In the genomic region with DNA sequence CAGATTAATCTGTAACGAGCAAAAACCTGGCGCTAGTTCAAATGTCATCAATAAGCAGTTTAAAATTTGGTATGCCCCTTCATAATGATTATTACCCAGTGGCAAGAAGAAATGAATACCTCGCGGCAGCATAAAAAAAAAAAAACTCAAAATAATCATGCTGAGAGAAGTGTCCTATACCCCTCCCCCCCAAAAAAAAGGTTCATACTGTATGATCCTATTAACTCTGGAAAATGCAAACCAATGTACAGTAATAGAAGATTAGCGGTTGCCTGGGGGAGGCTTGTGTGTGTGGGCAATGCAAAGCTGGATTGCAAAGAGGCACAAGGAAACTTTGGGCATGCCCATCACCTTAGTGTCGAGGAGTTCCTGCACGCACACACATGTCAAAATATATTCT, we compare ENCODE assay signal across 8 mouse cellular contexts. TPM values are rescaled to one million over a fixed set of nuclear protein-coding genes. Genes with fewer than 3 reads are reported as not detected.
DNase-seq lines count a peak whose midpoint lies in the region; ATAC-seq lines count a peak whose summit lies in the region.

A gene (plus strand): TSS at position 301 of the 400 bp plus-strand sequence.

- H3K27ac ChIP-seq in embryonic facial prominence, embryonic 13.5 days: no peak within 1 kb of the TSS
- no peak within 1 kb of the TSS for H3K27ac ChIP-seq in intestine, embryonic 16.5 days (ENCODE audit: low read length)
- H3K27ac ChIP-seq in midbrain, embryonic 14.5 days (replicated peaks; ENCODE audit: low read depth, low read length): peak within 1 kb of the TSS; percentile 87

- peak within 1 kb of the TSS; percentile 78 for H3K4me3 ChIP-seq in embryonic facial prominence, embryonic 13.5 days
- H3K4me3 ChIP-seq in intestine, embryonic 16.5 days (ENCODE audit: low read length): peak within 1 kb of the TSS; percentile 67
- peak within 1 kb of the TSS; percentile 46 for H3K4me3 ChIP-seq in midbrain, embryonic 14.5 days (replicated peaks; ENCODE audit: low read depth, low read length)

- 69% methylated on average over 7 of the region's 7 CpGs for WGBS in embryonic facial prominence, embryonic 13.5 days
- 69% methylated on average over 7 of the region's 7 CpGs for WGBS in intestine, embryonic 16.5 days
- 65% methylated on average over 7 of the region's 7 CpGs for WGBS in midbrain, embryonic 14.5 days

- no peaks in the 10 kb centered on the region for H3K9me3 ChIP-seq in embryonic facial prominence, embryonic 13.5 days
- 0 out of 2 replicates have a peak, but pooled peaks cover 4% of the 10 kb centered on the region for H3K9me3 ChIP-seq in intestine, embryonic 16.5 days (ENCODE audit: control insufficient read depth, low read length)
- no peaks in the 10 kb centered on the region for H3K9me3 ChIP-seq in midbrain, embryonic 14.5 days (ENCODE audit: control insufficient read depth, low read length)

- H3K4me2 ChIP-seq in embryonic facial prominence, embryonic 13.5 days: peak within 1 kb of the TSS; percentile 78
- H3K4me2 ChIP-seq in intestine, embryonic 16.5 days (ENCODE audit: low read depth, low read length): peak within 1 kb of the TSS; percentile 95
- peak within 1 kb of the TSS; percentile 62 for H3K4me2 ChIP-seq in midbrain, embryonic 14.5 days (ENCODE audit: low read length)

- peaks cover 43% of the 10 kb centered on the region for H3K27me3 ChIP-seq in embryonic facial prominence, embryonic 13.5 days
- peaks cover 44% of the 10 kb centered on the region for H3K27me3 ChIP-seq in intestine, embryonic 16.5 days (replicated peaks; ENCODE audit: control insufficient read depth, insufficient read depth, low read length)
- peaks cover 13% of the 10 kb centered on the region; the same call in 1 of the 2 replicates for H3K27me3 ChIP-seq in midbrain, embryonic 14.5 days (ENCODE audit: control insufficient read depth, insufficient read depth, low read length)

- no peak for DNase-seq in layer of hippocampus, adult 18-20 months (ENCODE audit: low spot score in 2 of 2)
- no peak for DNase-seq in layer of hippocampus, adult 9-10 months (ENCODE audit: low spot score)
- peak; percentile 43 for DNase-seq in midbrain, embryonic 14.5 days
- DNase-seq in yolk sac, embryonic 10.5 days (ENCODE audit: low spot score): no peak
- DNase-seq in heart, postnatal 25 days (ENCODE audit: low spot score): no peak

- intact Hi-C loops in heart, postnatal 25 days (cut with DNase I): no loop called here

- H3K9ac ChIP-seq in embryonic facial prominence, embryonic 13.5 days: peak within 1 kb of the TSS; percentile 59
- H3K9ac ChIP-seq in intestine, embryonic 16.5 days (ENCODE audit: low read depth, low read length): peak within 1 kb of the TSS; percentile 40; the same call in 1 of the 2 replicates
- peak within 1 kb of the TSS; percentile 91 for H3K9ac ChIP-seq in midbrain, embryonic 14.5 days (replicated peaks; ENCODE audit: low read length)

- ATAC-seq in embryonic facial prominence, embryonic 13.5 days (ENCODE audit: insufficient number of reproducible peaks, insufficient read depth, low FRiP score, low TSS enrichment, low read depth): no peak
- no peak for ATAC-seq in intestine, embryonic 16.5 days
- ATAC-seq in midbrain, embryonic 14.5 days (ENCODE audit: low FRiP score, low TSS enrichment): no peak
- ATAC-seq in erythroblast, adult 5-6 weeks (replicated peaks; ENCODE audit: low FRiP score, poor library complexity, severe bottlenecking): no peak

- no peaks in the 10 kb centered on the region for H3K36me3 ChIP-seq in embryonic facial prominence, embryonic 13.5 days
- no peaks in the 10 kb centered on the region for H3K36me3 ChIP-seq in intestine, embryonic 16.5 days (ENCODE audit: control insufficient read depth, insufficient read depth, low read length)
- no peaks in the 10 kb centered on the region for H3K36me3 ChIP-seq in midbrain, embryonic 14.5 days (ENCODE audit: control insufficient read depth, insufficient read depth, low read length)

- peaks cover 26% of the 10 kb centered on the region for H3K4me1 ChIP-seq in embryonic facial prominence, embryonic 13.5 days
- H3K4me1 ChIP-seq in intestine, embryonic 16.5 days (ENCODE audit: control insufficient read depth, insufficient read depth, low read length): peaks cover 11% of the 10 kb centered on the region
- peaks cover 24% of the 10 kb centered on the region for H3K4me1 ChIP-seq in midbrain, embryonic 14.5 days (ENCODE audit: control insufficient read depth, insufficient read depth, low read length)

RNA-seq across cellular contexts. Expression of the gene that starts here (rescaled TPM):
- 100 to 1,000 TPM; 212 to 229 TPM for total RNA-seq in layer of hippocampus, adult 18-20 months (2021)
- 8.2 and 8.6 TPM in 2 replicates for polyA plus RNA-seq in embryonic facial prominence, embryonic 13.5 days (2015; fragmentation: Nextera tagmentation; extraction: Ambion mirVana)
- polyA plus RNA-seq in intestine, embryonic 16.5 days (2015; fragmentation: Nextera tagmentation; extraction: Ambion mirVana): 0.95 and 1.1 TPM in 2 replicates
- 19.0 and 21.1 TPM in 2 replicates for polyA plus RNA-seq in midbrain, embryonic 14.5 days (2014; fragmentation: Nextera tagmentation; extraction: Ambion mirVana)
- total RNA-seq in erythroblast, adult 5-6 weeks (2015; ENCODE audit: low replicate concordance): not detected in 2 replicates
- not detected in 2 replicates for total RNA-seq in erythroblast, adult 5-6 weeks (2017; ENCODE audit: low replicate concordance)
- under 1 TPM; 0.18 to 0.25 TPM for total RNA-seq in heart, postnatal 25 days (2021)

Comparison
In these comparisons a context has a peak if more than half of its experiments do, and no peak if none do; other contexts are left out.
1. RNA of the gene that starts here (total RNA-seq): 212 to 229 TPM in layer of hippocampus, adult 18-20 months; 0.18 to 0.25 TPM in heart, postnatal 25 days and not detected in erythroblast, adult 5-6 weeks; every median in the first group is over 100 times any median in the second.
2. H3K9ac ChIP-seq: peak in every context shown above with its lines; median percentile 91 in midbrain, embryonic 14.5 days; 59 in embryonic facial prominence, embryonic 13.5 days; 40 in intestine, embryonic 16.5 days.
3. Peak in every context shown above with its lines, with median percentiles within 50 percentile points of each other: H3K4me2 ChIP-seq and H3K4me3 ChIP-seq.